Mouse (Mus musculus) liver, postnatal 0 days (tissue): ENCODE results near the gene Nfkbie.

ENCODE experiments used
- CTCF ChIP-seq: sonication (generic); IDR thresholded peaks from 2 replicates; pipeline ENCODE4 v1.5.1; 2016; ENCODE audit warnings: antibody characterized with exemption, low read depth
- EP300 ChIP-seq: IDR thresholded peaks from 2 replicates; pipeline ENCODE4 v1.6.1; 2016; ENCODE audit warnings: antibody characterized with exemption, low read depth, mild to moderate bottlenecking

GRCm38 (mm10) chr17:45601877-45602304 lies 46.4 kb downstream of the Nfkbie start, which contains the start of gene Mymx:
- TF ChIP-seq EP300 (no peak), CTCF (no peak)
